Mouse (Mus musculus) ES-CJ7 (cell line): ENCODE data around the gene Zfp148.

Experiments used
- DNase-seq: peaks from one replicate; pipeline ENCODE4 v3.0.0; 2011; ENCODE audit warnings: low read depth, low spot score

Zfp148 gene

DNA sequence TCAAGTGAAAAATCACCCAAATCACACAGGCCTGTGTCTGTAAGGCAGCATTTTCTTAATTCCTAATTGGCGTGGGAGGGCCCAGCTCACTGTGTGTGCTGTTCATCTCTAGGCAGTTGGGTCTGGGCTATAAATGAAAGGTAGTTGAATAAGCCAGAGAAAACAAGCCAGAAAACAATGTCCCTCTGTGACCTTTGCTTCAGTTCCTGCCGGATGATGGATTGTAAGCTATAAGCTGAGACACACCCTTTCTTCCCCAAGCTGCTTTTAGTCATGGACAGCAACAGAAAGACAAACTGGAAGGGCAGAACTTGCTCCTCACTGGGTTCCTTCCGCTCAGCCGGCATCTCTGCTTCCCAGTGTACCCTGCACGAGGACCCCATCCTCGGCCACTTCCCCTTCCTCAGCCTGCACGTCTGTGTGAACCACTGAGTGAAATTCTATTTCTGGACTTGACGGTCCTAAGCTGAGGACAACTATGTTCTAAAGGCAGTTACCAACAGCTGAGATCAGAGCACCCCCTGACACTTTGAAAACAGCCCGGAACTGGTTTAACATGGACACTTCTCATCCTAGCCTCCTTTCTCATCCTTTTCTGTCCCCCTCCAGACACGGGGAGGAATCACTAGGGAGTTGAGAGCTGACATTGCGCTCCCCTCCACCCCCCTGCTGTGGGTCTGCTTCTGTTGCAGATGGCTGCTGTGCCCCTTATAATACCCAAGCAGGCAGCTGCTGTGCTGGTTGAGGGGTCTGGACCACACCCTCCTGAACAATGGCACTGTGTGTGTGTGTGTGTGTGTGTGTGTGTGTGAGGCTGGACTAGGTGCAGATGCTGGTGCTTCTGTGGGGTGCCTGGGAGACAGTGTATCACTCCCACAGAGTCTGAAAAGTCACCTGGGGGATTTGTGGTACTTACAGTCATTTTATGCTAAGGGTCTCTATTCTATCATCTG is 149.1 kb downstream of the Zfp148 start:
- peak; percentile 60 for DNase-seq

DNA sequence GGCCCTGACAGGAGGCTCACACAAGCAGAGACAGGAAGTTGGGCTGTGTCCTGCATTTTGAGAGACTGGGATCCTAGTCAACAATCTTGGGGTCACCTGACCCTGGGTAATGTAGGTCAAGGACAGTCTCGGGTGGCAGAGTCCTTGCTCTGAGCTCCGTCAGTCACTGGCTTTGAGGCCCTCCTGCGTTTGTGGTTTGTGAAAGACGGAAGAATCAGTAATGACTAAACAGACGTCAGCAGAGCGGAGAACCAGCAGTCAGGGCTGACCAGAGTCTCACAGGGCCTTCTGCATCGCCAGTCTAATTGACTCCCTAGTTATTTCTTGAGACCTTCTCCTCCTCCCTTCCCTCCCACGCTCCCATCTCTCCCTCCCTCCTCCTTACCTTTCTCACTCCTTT is 150.5 kb downstream of the Zfp148 start:
- DNase-seq, result no peak

DNA sequence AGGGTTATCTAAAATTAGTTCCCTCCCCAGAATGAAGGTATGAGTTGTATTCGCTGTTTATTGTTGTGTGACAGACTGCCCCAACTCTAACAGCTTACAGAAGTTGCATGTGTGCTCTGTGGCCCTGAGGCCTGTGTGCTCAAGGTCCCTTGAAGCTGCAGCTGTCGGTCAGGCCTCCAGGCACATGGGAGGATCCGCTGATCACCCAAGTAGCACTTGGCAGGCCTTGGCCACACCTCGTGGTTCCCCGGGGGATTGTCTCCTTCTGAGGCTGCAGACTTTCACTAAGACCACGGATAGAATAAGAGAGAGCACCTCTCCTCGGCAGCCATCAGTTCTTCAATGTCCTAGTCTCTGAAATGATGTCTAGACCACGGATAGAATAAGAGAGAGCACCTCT is 155.8 kb downstream of the Zfp148 start:
- no peak for DNase-seq

DNA sequence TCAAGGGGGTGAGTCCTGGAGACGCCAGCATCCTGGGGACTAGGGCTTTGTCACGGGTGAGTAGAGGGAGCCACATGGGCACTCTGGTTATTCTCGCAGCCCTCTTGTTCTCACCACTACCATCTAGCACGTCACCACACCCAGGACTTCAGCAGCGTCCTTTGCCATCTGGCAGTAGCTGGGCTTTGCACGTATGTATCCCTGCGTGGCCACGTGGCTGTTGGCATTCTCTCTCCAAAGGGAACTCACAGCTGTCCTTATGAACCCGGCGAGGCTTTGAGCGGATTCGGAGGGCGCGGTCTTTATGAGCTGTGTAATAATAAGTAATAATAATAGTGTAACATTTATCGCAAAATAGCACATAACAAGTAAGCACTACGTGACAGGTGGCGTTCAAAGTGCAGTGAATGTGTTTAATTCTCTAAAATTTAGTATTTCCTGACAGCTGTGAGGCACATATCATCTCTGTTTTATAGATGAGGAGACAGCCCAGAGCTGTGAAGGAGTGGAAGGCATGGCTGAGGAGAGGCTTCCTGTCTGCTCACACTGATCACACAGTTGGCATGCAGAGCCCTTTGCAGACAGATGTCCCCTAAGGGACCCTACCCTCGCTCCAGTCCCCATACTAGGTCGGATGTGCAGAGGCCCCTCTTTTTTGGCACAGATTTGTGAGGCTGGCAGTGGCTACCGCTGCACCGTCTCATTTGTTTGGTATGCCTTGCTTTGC is 157.0 kb downstream of the Zfp148 start:
- DNase-seq, result no peak

GRCm38 (mm10) chr16:33544346-33544745 is 163.7 kb downstream of the Zfp148 start:
- no peak for DNase-seq

DNA sequence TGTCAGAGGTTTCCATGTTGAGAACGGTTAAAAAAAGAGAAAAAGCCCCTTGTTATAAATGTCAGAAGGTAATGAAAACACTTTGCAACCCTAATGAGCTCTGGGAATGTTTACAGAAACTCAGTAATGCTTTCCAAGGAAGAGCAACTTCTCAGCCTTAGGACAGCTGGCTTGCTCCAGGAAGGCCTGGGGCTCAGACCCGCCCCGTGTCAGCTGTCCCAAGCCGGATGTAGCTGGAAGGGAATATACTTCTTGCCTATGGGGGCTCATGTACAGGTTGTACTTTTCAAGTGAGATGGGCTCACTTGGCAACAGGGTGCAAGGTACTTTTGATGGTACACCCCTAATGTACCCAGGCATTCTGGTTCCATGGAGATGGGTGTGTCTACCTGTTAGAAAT is 164.9 kb downstream of the Zfp148 start:
- DNase-seq, result no peak

- no peak for DNase-seq
Observed at GRCm38 (mm10) chr16:33553689-33554342, 173.2 kb downstream of the Zfp148 start.
